Mouse (Mus musculus) spleen, adult 18-20 months (tissue): ENCODE measurements around the gene Obox1.
"Not testable (repeated sequence)": the region's sequence is repeated elsewhere in the genome, so short reads cannot be mapped to it uniquely, and the experiment has no call there.

Source experiments
- DNase-seq, 2 experiments: peaks; one replicate each; pipeline ENCODE4 v3.0.0; 2022; ENCODE audit warnings: mixed read lengths in 2 of 2

The Obox1 gene

GRCm38 (mm10) chr7:15388421-15388998 is at the start of gene Obox1, which contains the start of gene Obox2:
Gene Obox1, plus strand, starts transcription at chr7:15388948.
Gene Obox2, plus strand, starts transcription at chr7:15388721.
- not testable (repeated sequence) for DNase-seq

- not testable (repeated sequence) for DNase-seq
Measured at GRCm38 (mm10) chr7:15399147-15399874, 10.6 kb downstream of the Obox1 start.

GRCm38 (mm10) chr7:15406816-15407215 is 18.1 kb downstream of the Obox1 start:
- DNase-seq, result not testable (repeated sequence)

GRCm38 (mm10) chr7:15418046-15418445 is 29.3 kb downstream of the Obox1 start:
- DNase-seq, result not testable (repeated sequence)

GRCm38 (mm10) chr7:15425537-15425936 is 36.8 kb downstream of the Obox1 start:
- not testable (repeated sequence) for DNase-seq

GRCm38 (mm10) chr7:15509411-15509810 is 120.7 kb downstream of the Obox1 start:
- DNase-seq, result not testable (repeated sequence)
